Mouse (Mus musculus): ENCODE results near the gene Tprkb. TPM values are rescaled to one million over a fixed set of nuclear protein-coding genes. Genes with fewer than 3 reads are reported as not detected.
"Not testable (repeated sequence)": the region's sequence is repeated elsewhere in the genome, so short reads cannot be mapped to it uniquely, and the experiment has no call there.

The Tprkb gene
- total RNA-seq, 4 experiments from 2014 or later: 61.0 to 72.7 (median 62.6) TPM

DNA sequence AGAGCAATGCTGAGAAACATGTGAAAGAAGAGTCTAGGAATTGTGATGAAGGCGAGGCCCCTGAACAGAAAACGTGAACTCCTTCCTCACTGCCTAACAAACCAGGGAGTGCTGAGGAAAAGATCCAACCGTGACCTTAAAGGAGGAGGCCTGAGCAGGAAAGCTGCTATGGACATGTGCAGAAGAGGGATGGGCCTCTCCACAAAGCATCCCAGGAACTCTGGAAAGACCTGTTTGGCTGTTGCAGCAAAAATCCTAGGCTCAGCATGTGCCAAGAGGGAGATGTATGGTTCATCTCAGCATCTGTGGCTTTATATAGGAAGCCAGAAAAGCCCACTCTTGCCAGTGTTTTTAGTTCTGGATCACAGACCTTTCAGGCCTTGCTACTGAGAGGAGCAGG is 61.0 kb downstream of the Tprkb start:
- no peak for DNase-seq (ENCODE audit: low spot score in 2 of 2)

DNA sequence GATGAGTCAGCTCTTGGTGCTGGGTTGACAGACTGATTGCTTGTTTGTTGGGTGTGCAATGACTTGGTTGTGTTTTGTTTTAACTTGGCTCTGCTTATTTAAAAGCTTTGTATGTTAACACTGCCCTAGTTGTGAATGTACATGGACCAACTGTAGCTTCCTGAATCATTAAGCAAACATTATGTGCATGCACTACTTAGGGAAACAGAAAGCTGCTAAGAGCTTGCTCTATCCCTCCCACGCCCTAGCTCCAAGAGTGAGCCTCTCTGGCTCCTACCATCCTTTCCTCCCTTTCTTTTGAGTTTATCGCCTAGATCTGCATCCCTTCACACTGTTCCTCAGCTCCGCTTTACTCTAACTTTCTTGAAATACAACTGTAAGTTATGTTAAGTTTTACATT is 61.7 kb downstream of the Tprkb start:
- peak in 1 of 2 experiments; percentile 36 for DNase-seq (ENCODE audit: low spot score in 2 of 2)

DNA sequence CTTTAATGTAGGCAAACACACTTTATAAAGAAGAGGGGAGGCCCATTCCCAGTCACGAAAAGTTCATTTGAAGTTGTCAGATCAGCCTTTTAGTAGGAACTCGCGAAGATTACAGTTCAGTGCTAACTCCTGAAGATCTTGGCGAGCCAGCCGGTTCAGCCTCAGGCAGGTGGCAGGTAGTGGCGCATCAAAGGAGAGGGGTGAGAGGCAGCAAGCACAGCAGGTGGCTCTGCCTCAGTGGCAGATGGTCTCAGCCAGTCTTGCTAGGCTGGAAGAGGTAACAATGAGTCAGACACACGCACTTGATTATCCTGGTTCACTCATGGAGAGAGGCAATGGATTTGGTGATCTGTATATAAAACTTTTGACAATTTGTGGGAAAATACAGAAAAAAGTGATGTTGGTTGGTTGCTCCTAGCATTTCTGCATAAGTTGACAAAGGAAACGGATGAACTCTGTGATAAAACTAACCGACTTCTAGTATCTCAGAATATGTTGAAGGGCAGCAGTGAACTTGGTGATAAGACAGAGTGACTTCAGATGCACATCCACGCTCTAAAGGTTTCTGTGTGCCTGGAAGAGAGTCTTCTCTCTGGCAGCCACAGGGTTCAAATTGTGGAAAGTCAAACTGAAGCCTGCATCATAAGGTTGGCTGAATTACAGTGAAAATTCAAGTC is 63.4 kb downstream of the Tprkb start:
- no peak for DNase-seq (ENCODE audit: low spot score in 2 of 2)

DNA sequence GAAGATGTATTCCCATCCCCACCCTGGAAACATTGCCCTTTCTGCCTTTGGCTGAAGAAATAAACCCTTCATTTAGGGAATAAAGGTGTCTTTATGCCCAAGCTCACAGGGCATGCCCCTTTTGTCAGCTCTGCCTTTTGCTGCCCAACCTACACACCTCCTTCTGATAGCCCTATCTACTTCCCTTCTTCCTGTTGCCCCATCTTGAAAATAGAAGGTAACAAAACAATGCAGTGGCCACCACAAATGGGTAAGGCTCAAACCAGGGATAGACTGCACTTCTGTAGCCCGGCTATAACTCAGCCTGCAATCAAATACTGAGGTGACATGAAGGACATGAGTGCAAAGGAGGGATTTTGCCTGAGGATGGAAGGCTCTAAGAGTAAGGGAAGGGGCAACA is 64.1 kb downstream of the Tprkb start:
- DNase-seq (ENCODE audit: low spot score in 2 of 2): no peak

DNA sequence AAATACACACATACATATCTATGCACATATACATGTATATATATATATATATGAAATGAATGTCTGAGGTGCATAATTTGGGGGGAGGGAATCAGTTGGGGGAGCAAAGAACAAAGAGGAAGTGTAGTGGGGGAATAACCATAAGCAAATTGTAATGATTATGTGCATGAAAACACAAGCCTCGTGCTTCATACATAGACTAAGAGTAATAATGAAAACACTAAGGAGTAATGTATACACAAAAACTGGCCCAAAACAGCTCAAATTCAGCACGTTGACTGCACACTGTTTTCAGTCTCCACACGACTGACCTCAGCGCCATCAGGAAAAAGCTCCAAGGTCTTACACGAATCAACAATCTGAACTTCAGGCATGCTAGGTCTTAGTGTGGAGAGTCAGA is 64.6 kb downstream of the Tprkb start:
- no peak for DNase-seq (ENCODE audit: low spot score in 2 of 2)

DNA sequence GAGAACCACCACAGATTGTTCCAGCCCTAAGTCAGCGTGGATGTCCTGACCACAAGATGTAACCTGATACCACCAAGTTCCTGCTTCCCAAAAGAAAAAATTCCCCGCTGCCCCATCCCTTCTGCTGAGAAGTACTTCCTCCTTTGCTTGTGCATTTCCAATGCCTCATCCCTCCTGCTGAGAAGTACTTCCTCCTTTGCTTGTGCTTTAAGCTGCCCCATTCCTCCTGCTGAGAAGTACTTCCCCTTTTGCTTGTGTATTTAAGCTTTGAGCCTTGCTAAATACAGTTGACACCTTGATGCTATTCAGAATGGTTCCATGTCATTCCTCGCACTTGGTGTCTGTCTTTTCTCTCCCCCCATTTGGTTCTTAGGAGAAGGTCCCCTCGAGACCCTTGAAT is 67.1 kb downstream of the Tprkb start:
- DNase-seq (ENCODE audit: low spot score in 2 of 2): not testable (repeated sequence)

Other genes with a start within 250 kb of the Tprkb start
- gene Nat8f7, start 198.7 kb upstream of the Tprkb start, total RNA-seq (2022): 1 to 10 TPM; 3.1 to 5.5 (median 4.7) TPM
- gene Nat8f3, start 146.1 kb upstream of the Tprkb start, total RNA-seq (2022): 1 to 10 TPM; 2.0 to 5.3 (median 3.6) TPM
- gene Nat8f6, start 90.9 kb upstream of the Tprkb start, total RNA-seq (2022): 1 to 10 TPM in 3 of 4 experiments, under 1 TPM in 1; 0.80 to 4.6 (median 2.4) TPM
- gene Nat8f5, start 90.9 kb upstream of the Tprkb start, total RNA-seq (2022): 1 to 10 TPM; 4.1 to 6.0 (median 4.7) TPM
- 1 to 10 TPM; 3.5 to 6.1 (median 4.8) TPM for gene Nat8, start 79.8 kb upstream of the Tprkb start, total RNA-seq (2022)
- gene Nat8f2, start 42.7 kb upstream of the Tprkb start, total RNA-seq (2022): 1 to 10 TPM; 2.4 to 3.7 (median 3.4) TPM
- gene Nat8f4, start 7.0 kb upstream of the Tprkb start, total RNA-seq (2022): 1 to 10 TPM; 6.9 to 8.3 (median 7.7) TPM
- gene Nat8f1, start 3.8 kb downstream of the Tprkb start, total RNA-seq (2022): 10 to 100 TPM; 21.8 to 24.5 (median 22.0) TPM
- gene Dusp11, start 49.8 kb downstream of the Tprkb start, total RNA-seq (2022): 10 to 100 TPM; 56.1 to 65.9 (median 61.6) TPM
- gene Figla, start 104.3 kb downstream of the Tprkb start, total RNA-seq (2022): not detected
- gene Add2, start 116.8 kb downstream of the Tprkb start, total RNA-seq (2022): 100 to 1,000 TPM; 200 to 222 (median 215) TPM